Mouse (Mus musculus) limb, embryonic 10.5 days (tissue): Measurements from ENCODE around the gene Olfr1278. TPM values are rescaled to one million over a fixed set of nuclear protein-coding genes. Genes with fewer than 3 reads are reported as not detected.
"Not testable (repeated sequence)": the region's sequence is repeated elsewhere in the genome, so short reads cannot be mapped to it uniquely, and the experiment has no call there.

Experiments used
- DNase-seq: peaks from one replicate; pipeline ENCODE4 v3.0.0-alpha.2; 2017; ENCODE audit warnings: low spot score
- H3K27ac ChIP-seq: fragments of 300-500 bp; sonication (generic); 2 replicates; pipeline ENCODE4 v1.5.1; 2016; ENCODE audit warnings: mild to moderate bottlenecking
- H3K27me3 ChIP-seq: fragments of 300-500 bp; sonication (generic); 2 replicates; pipeline ENCODE4 v1.6.1; 2016; ENCODE audit warnings: low read depth, mild to moderate bottlenecking; ENCODE audit not compliant: poor library complexity, severe bottlenecking
- H3K36me3 ChIP-seq: fragments of 300-500 bp; sonication (generic); 2 replicates; pipeline ENCODE4 v1.6.1; 2016; ENCODE audit warnings: mild to moderate bottlenecking, moderate library complexity
- H3K4me1 ChIP-seq: fragments of 300-500 bp; sonication (generic); 2 replicates; pipeline ENCODE4 v1.6.1; 2016
- H3K4me3 ChIP-seq: fragments of 300-500 bp; sonication (generic); 2 replicates; pipeline ENCODE4 v1.5.1; 2016; ENCODE audit warnings: mild to moderate bottlenecking, moderate library complexity
- H3K9me3 ChIP-seq: fragments of 300-500 bp; sonication (generic); replicated peaks from 2 replicates; pipeline ENCODE4 v1.6.1; 2016; ENCODE audit warnings: mild to moderate bottlenecking
- WGBS: fragments of 180-500 bp; shearing (Covaris S2); methylation state at CpG from one replicate; pipeline ENCODE4 v1.1.7; 2016; 5-methylcytosine and 5-hydroxymethylcytosine counted together
- polyA plus RNA-seq: library from polyadenylated mRNA; unstranded; fragments of >200 nt; fragmentation: Nextera tagmentation; extraction: Ambion mirVana; gene quantifications from 2 replicates; pipeline ENCODE4 v1.2.1, GENCODE M21; 2016

Gene Olfr1278
- polyA plus RNA-seq, result not detected in 2 replicates

- no peaks in the 10 kb centered on the region for H3K9me3 ChIP-seq
- no peaks in the 10 kb centered on the region for H3K27me3 ChIP-seq
- H3K27ac ChIP-seq, result no peak within 1 kb of the TSS
- DNase-seq, result no peak
- H3K4me3 ChIP-seq, result no peak within 1 kb of the TSS
- no peaks in the 10 kb centered on the region for H3K4me1 ChIP-seq
- H3K36me3 ChIP-seq, result no peaks in the 10 kb centered on the region
These were observed at the start of gene Olfr1278 for GRCm38 (mm10) chr2:111289836-111290235. TSS of gene Olfr1278 (plus strand) at chr2:111290136.

- no peak for DNase-seq
- no peaks in the 10 kb centered on the region for H3K36me3 ChIP-seq
- no peak within 1 kb of the TSS for H3K4me3 ChIP-seq
- no peaks in the 10 kb centered on the region for H3K27me3 ChIP-seq
- H3K27ac ChIP-seq, result no peak within 1 kb of the TSS
- no peaks in the 10 kb centered on the region for H3K4me1 ChIP-seq
- no peaks in the 10 kb centered on the region for H3K9me3 ChIP-seq
These were observed 35.7 kb upstream of the Olfr1278 start, which contains the start of gene Olfr1276 for GRCm38 (mm10) chr2:111254216-111254615. TSS of gene Olfr1276 (plus strand) at chr2:111254516.

GRCm38 (mm10) chr2:111274006-111274405, 15.9 kb upstream of the Olfr1278 start, which contains the start of gene Olfr1277:
TSS of gene Olfr1277 (minus strand) at chr2:111274106.
- DNase-seq, result no peak
- H3K27me3 ChIP-seq, result no peaks in the 10 kb centered on the region
- no peak within 1 kb of the TSS for H3K27ac ChIP-seq
- H3K36me3 ChIP-seq, result no peaks in the 10 kb centered on the region
- 90% methylated on average over 2 of the region's 2 CpGs for WGBS
- no peak within 1 kb of the TSS for H3K4me3 ChIP-seq
- no peaks in the 10 kb centered on the region for H3K4me1 ChIP-seq
- no peaks in the 10 kb centered on the region for H3K9me3 ChIP-seq

GRCm38 (mm10) chr2:111298541-111298940, 8.6 kb downstream of the Olfr1278 start:
- no peak overlapping the region for H3K4me3 ChIP-seq
- no peaks in the 10 kb centered on the region for H3K36me3 ChIP-seq
- H3K27ac ChIP-seq, result no peak overlapping the region
- no peak for DNase-seq
- no peaks in the 10 kb centered on the region for H3K9me3 ChIP-seq
- no peaks in the 10 kb centered on the region for H3K4me1 ChIP-seq
- no peaks in the 10 kb centered on the region for H3K27me3 ChIP-seq

- DNase-seq, result no peak
- H3K27me3 ChIP-seq, result no peaks in the 10 kb centered on the region
- no peaks in the 10 kb centered on the region for H3K9me3 ChIP-seq
- no peaks in the 10 kb centered on the region for H3K4me1 ChIP-seq
- H3K36me3 ChIP-seq, result no peaks in the 10 kb centered on the region
- no peak within 1 kb of the TSS for H3K27ac ChIP-seq
- H3K4me3 ChIP-seq, result no peak within 1 kb of the TSS
These were observed 10.4 kb downstream of the Olfr1278 start, which contains the start of gene Olfr1279 for GRCm38 (mm10) chr2:111300374-111300773. TSS of gene Olfr1279 (plus strand) at chr2:111300635.

GRCm38 (mm10) chr2:111313717-111314116, 23.8 kb downstream of the Olfr1278 start, which contains the start of gene Olfr1280:
TSS of gene Olfr1280 (plus strand) at chr2:111314017.
- Histone ChIP-seq H3K27ac (no peak within 1 kb of the TSS), H3K27me3 (no peaks in the 10 kb centered on the region), H3K9me3 (no peaks in the 10 kb centered on the region), H3K4me1 (no peaks in the 10 kb centered on the region), H3K4me3 (no peak within 1 kb of the TSS), H3K36me3 (no peaks in the 10 kb centered on the region)
- DNase-seq, result no peak

- Histone ChIP-seq H3K4me3 (no peak within 1 kb of the TSS), H3K27ac (no peak within 1 kb of the TSS), H3K4me1 (no peaks in the 10 kb centered on the region), H3K27me3 (no peaks in the 10 kb centered on the region), H3K36me3 (no peaks in the 10 kb centered on the region), H3K9me3 (no peaks in the 10 kb centered on the region)
- DNase-seq, result no peak
- WGBS, result 75% methylated on average over 2 of the region's 2 CpGs
These were observed 36.3 kb downstream of the Olfr1278 start, which contains the start of gene Olfr1281 for GRCm38 (mm10) chr2:111326220-111326619. TSS of gene Olfr1281 (plus strand) at chr2:111326520.

GRCm38 (mm10) chr2:111333721-111334120, 43.8 kb downstream of the Olfr1278 start:
- DNase-seq, H3K4me1 ChIP-seq, H3K27me3 ChIP-seq, H3K9me3 ChIP-seq, H3K36me3 ChIP-seq, H3K4me3 ChIP-seq, H3K27ac ChIP-seq: not testable (repeated sequence)
- WGBS, result 92% methylated on average over 5 of the region's 5 CpGs

GRCm38 (mm10) chr2:111335976-111336375, 46.0 kb downstream of the Olfr1278 start, which contains the start of gene Olfr1282:
TSS of gene Olfr1282 (minus strand) at chr2:111336076.
- no peak for DNase-seq
- WGBS, result 89% methylated on average over 2 of the region's 2 CpGs
- Histone ChIP-seq H3K27ac (no peak within 1 kb of the TSS), H3K9me3 (no peaks in the 10 kb centered on the region), H3K4me3 (no peak within 1 kb of the TSS), H3K36me3 (no peaks in the 10 kb centered on the region), H3K27me3 (no peaks in the 10 kb centered on the region), H3K4me1 (no peaks in the 10 kb centered on the region)

Other genes starting within 250 kb of the Olfr1278 start
- gene Gm13941, start 184.2 kb upstream of the Olfr1278 start, polyA plus RNA-seq, result not detected in 2 replicates
- not detected in 2 replicates for gene Gm15130, start 137.2 kb upstream of the Olfr1278 start, polyA plus RNA-seq
- gene 4930430A15Rik, start 60.5 kb upstream of the Olfr1278 start, polyA plus RNA-seq, result not detected in 2 replicates
- gene Olfr1275, start 54.9 kb upstream of the Olfr1278 start, polyA plus RNA-seq, result not detected in 2 replicates
- gene Olfr1276, start 35.6 kb upstream of the Olfr1278 start, polyA plus RNA-seq, result not detected in 2 replicates
- gene Olfr1277, start 16.0 kb upstream of the Olfr1278 start, polyA plus RNA-seq, result not detected in 2 replicates
- not detected in 2 replicates for gene Olfr1279, start 10.5 kb downstream of the Olfr1278 start, polyA plus RNA-seq
- not detected in 2 replicates for gene Olfr1280, start 23.9 kb downstream of the Olfr1278 start, polyA plus RNA-seq
- gene Olfr1281, start 36.4 kb downstream of the Olfr1278 start, polyA plus RNA-seq, result not detected in 2 replicates
- not detected in 2 replicates for gene Olfr1282, start 45.9 kb downstream of the Olfr1278 start, polyA plus RNA-seq
- gene Olfr1283, start 76.7 kb downstream of the Olfr1278 start, polyA plus RNA-seq, result not detected in 2 replicates
- not detected in 2 replicates for gene Olfr1284, start 85.4 kb downstream of the Olfr1278 start, polyA plus RNA-seq
- not detected in 2 replicates for gene Olfr1286, start 133.0 kb downstream of the Olfr1278 start, polyA plus RNA-seq
- not detected in 2 replicates for gene Olfr1287, start 159.0 kb downstream of the Olfr1278 start, polyA plus RNA-seq
- gene Olfr1288, start 184.0 kb downstream of the Olfr1278 start, polyA plus RNA-seq, result not detected in 2 replicates
- not detected in 2 replicates for gene Olfr1289, start 190.7 kb downstream of the Olfr1278 start, polyA plus RNA-seq
- gene Olfr1290, start 203.7 kb downstream of the Olfr1278 start, polyA plus RNA-seq, result not detected in 2 replicates
- not detected in 2 replicates for gene Olfr1291-ps1, start 207.0 kb downstream of the Olfr1278 start, polyA plus RNA-seq
- gene Olfr1293-ps, start 235.1 kb downstream of the Olfr1278 start, polyA plus RNA-seq, result not detected in 2 replicates